Mouse (Mus musculus): ENCODE measurements around the gene Pank4. TPM values are rescaled to one million over a fixed set of nuclear protein-coding genes. Genes with fewer than 3 reads are reported as not detected.

Gene Pank4
- polyA plus RNA-seq, 1 experiment = 22.2 TPM

- H3K79me2 ChIP-seq (ENCODE audit: control insufficient read depth, insufficient read depth) = no peaks in the 10 kb centered on the region
- peaks cover 33% of the 10 kb centered on the region for H3K27me3 ChIP-seq (ENCODE audit: control insufficient read depth, insufficient read depth, insufficient read length)
- H3K4me3 ChIP-seq (ENCODE audit: insufficient read depth, poor library complexity, severe bottlenecking) = no peak overlapping the region
- TF ChIP-seq CEBPB (IDR thresholded peaks at IDR 0.05; ENCODE audit: low read depth) (no peak), USF1 (IDR thresholded peaks at IDR 0.05; ENCODE audit: low read depth) (no peak)
- H3K79me3 ChIP-seq (ENCODE audit: low read depth) = no peaks in the 10 kb centered on the region
- no peak overlapping the region for H3ac ChIP-seq (ENCODE audit: control insufficient read depth, insufficient read length, low read depth)
- no peaks in the 10 kb centered on the region for H3K36me3 ChIP-seq (ENCODE audit: control insufficient read depth, insufficient read depth)
Observed at GRCm38 (mm10) chr4:154937746-154938145, 26.2 kb upstream of the Pank4 start.

- Histone ChIP-seq H3K4me3 (ENCODE audit: insufficient read depth, poor library complexity, severe bottlenecking) (no peak overlapping the region), H3K79me3 (ENCODE audit: low read depth) (no peaks in the 10 kb centered on the region), H3K36me3 (ENCODE audit: control insufficient read depth, insufficient read depth) (no peaks in the 10 kb centered on the region), H3K27me3 (ENCODE audit: control insufficient read depth, insufficient read depth, insufficient read length) (peaks cover 13% of the 10 kb centered on the region), H3K79me2 (ENCODE audit: control insufficient read depth, insufficient read depth) (no peaks in the 10 kb centered on the region), H3ac (ENCODE audit: control insufficient read depth, insufficient read length, low read depth) (no peak overlapping the region)
- TF ChIP-seq CTCF (IDR thresholded peaks at IDR 0.05; ENCODE audit: control insufficient read depth, insufficient read depth, insufficient read length) (no peak), CEBPB (IDR thresholded peaks at IDR 0.05; ENCODE audit: low read depth) (no peak), USF1 (IDR thresholded peaks at IDR 0.05; ENCODE audit: low read depth) (no peak), MAX (IDR thresholded peaks at IDR 0.05) (no peak), MYOD1 (IDR thresholded peaks at IDR 0.05; ENCODE audit: control insufficient read depth, insufficient read length, low read depth) (no peak), FOSL1 (IDR thresholded peaks at IDR 0.05; ENCODE audit: insufficient read depth, low read length, poor library complexity, severe bottlenecking) (no peak), MYOG (IDR thresholded peaks at IDR 0.05; ENCODE audit: control insufficient read depth, extremely low read depth, insufficient read length) (no peak)
Observed at GRCm38 (mm10) chr4:154940156-154940555, 23.8 kb upstream of the Pank4 start.

- Histone ChIP-seq H3K36me3 (ENCODE audit: control insufficient read depth, insufficient read depth) (no peaks in the 10 kb centered on the region), H3ac (ENCODE audit: control insufficient read depth, insufficient read length, low read depth) (no peak overlapping the region), H3K4me3 (ENCODE audit: insufficient read depth, poor library complexity, severe bottlenecking) (no peak overlapping the region), H3K79me2 (ENCODE audit: control insufficient read depth, insufficient read depth) (no peaks in the 10 kb centered on the region), H3K79me3 (ENCODE audit: low read depth) (no peaks in the 10 kb centered on the region), H3K27me3 (ENCODE audit: control insufficient read depth, insufficient read depth, insufficient read length) (peaks cover 5% of the 10 kb centered on the region)
- no peak for TF ChIP-seq USF1 (IDR thresholded peaks at IDR 0.05; ENCODE audit: low read depth)
- TF ChIP-seq MYOG (IDR thresholded peaks at IDR 0.05; ENCODE audit: control insufficient read depth, extremely low read depth, insufficient read length) = no peak
- TF ChIP-seq FOSL1 (IDR thresholded peaks at IDR 0.05; ENCODE audit: insufficient read depth, low read length, poor library complexity, severe bottlenecking) = no peak
- TF ChIP-seq CTCF (IDR thresholded peaks at IDR 0.05; ENCODE audit: control insufficient read depth, insufficient read depth, insufficient read length) = no peak
- no peak for TF ChIP-seq MAX (IDR thresholded peaks at IDR 0.05)
- TF ChIP-seq MYOD1 (IDR thresholded peaks at IDR 0.05; ENCODE audit: control insufficient read depth, insufficient read length, low read depth) = no peak
- TF ChIP-seq CEBPB (IDR thresholded peaks at IDR 0.05; ENCODE audit: low read depth) = no peak
Observed at GRCm38 (mm10) chr4:154941831-154942230, 22.1 kb upstream of the Pank4 start.

- Histone ChIP-seq H3ac (ENCODE audit: control insufficient read depth, insufficient read length, low read depth) (no peak overlapping the region), H3K36me3 (ENCODE audit: control insufficient read depth, insufficient read depth) (no peaks in the 10 kb centered on the region), H3K79me2 (ENCODE audit: control insufficient read depth, insufficient read depth) (no peaks in the 10 kb centered on the region), H3K79me3 (ENCODE audit: low read depth) (no peaks in the 10 kb centered on the region), H3K4me3 (ENCODE audit: insufficient read depth, poor library complexity, severe bottlenecking) (no peak overlapping the region), H3K27me3 (ENCODE audit: control insufficient read depth, insufficient read depth, insufficient read length) (peaks cover 3% of the 10 kb centered on the region)
- TF ChIP-seq USF1 (IDR thresholded peaks at IDR 0.05; ENCODE audit: low read depth) (no peak), MYOG (IDR thresholded peaks at IDR 0.05; ENCODE audit: control insufficient read depth, extremely low read depth, insufficient read length) (no peak), MYOD1 (IDR thresholded peaks at IDR 0.05; ENCODE audit: control insufficient read depth, insufficient read length, low read depth) (no peak), CEBPB (IDR thresholded peaks at IDR 0.05; ENCODE audit: low read depth) (no peak), MAX (IDR thresholded peaks at IDR 0.05) (no peak), FOSL1 (IDR thresholded peaks at IDR 0.05; ENCODE audit: insufficient read depth, low read length, poor library complexity, severe bottlenecking) (no peak), CTCF (IDR thresholded peaks at IDR 0.05; ENCODE audit: control insufficient read depth, insufficient read depth, insufficient read length) (no peak)
Observed at GRCm38 (mm10) chr4:154942632-154943322, 21.1 kb upstream of the Pank4 start.

DNA sequence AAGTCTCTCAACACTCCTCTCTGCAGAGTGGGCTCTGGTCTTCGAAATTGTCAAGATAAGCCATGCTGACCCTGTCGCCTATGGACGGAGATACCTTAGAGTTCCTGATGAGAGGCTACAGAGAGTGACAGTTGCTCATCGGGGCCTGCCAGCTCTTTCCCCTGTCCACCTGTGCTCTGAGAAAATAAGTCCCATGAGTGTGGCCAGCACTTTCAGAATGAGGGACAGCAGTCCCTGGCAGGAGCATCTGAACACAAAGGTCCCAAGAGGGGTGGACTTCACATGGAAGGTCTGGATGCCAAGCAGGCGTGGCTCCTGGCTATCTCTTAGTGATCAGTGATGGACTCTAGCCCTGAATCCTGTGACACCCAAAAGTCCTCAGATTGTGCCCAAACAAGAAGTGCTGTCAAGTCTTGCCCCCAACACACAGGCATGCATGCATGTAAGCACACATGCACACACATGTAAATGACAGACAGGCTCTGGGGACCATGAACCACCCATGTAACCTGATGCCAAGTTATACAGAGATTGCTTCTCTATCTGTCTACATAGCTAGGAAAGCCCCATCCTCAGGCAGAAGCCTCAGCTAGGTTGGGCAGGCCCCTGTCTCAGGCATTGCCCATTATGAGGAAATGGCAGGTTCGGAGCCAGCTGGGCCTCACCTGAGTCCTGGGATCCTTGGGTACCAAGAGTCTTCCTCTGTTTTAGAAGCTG is 20.4 kb upstream of the Pank4 start:
- TF ChIP-seq CEBPB (IDR thresholded peaks at IDR 0.05; ENCODE audit: low read depth) (no peak), MYOG (IDR thresholded peaks at IDR 0.05; ENCODE audit: control insufficient read depth, extremely low read depth, insufficient read length) (no peak), FOSL1 (IDR thresholded peaks at IDR 0.05; ENCODE audit: insufficient read depth, low read length, poor library complexity, severe bottlenecking) (no peak), MAX (IDR thresholded peaks at IDR 0.05) (no peak), CTCF (IDR thresholded peaks at IDR 0.05; ENCODE audit: control insufficient read depth, insufficient read depth, insufficient read length) (no peak), MYOD1 (IDR thresholded peaks at IDR 0.05; ENCODE audit: control insufficient read depth, insufficient read length, low read depth) (no peak), USF1 (IDR thresholded peaks at IDR 0.05; ENCODE audit: low read depth) (no peak)
- no peaks in the 10 kb centered on the region for H3K36me3 ChIP-seq (ENCODE audit: control insufficient read depth, insufficient read depth)
- H3K79me3 ChIP-seq (ENCODE audit: low read depth) = no peaks in the 10 kb centered on the region
- no peak overlapping the region for H3ac ChIP-seq (ENCODE audit: control insufficient read depth, insufficient read length, low read depth)
- no peak overlapping the region for H3K4me3 ChIP-seq (ENCODE audit: insufficient read depth, poor library complexity, severe bottlenecking)
- H3K79me2 ChIP-seq (ENCODE audit: control insufficient read depth, insufficient read depth) = no peaks in the 10 kb centered on the region
- H3K27me3 ChIP-seq (ENCODE audit: control insufficient read depth, insufficient read depth, insufficient read length) = peaks cover 6% of the 10 kb centered on the region
